Mouse (Mus musculus) telencephalon, adult 2 months (tissue): ENCODE data around the gene Itgb1.

Experiments used
- DNase-seq: peaks from one replicate; pipeline ENCODE4 v3.0.0-alpha.2; 2011; ENCODE audit warnings: low read depth, low spot score

The Itgb1 gene

DNA sequence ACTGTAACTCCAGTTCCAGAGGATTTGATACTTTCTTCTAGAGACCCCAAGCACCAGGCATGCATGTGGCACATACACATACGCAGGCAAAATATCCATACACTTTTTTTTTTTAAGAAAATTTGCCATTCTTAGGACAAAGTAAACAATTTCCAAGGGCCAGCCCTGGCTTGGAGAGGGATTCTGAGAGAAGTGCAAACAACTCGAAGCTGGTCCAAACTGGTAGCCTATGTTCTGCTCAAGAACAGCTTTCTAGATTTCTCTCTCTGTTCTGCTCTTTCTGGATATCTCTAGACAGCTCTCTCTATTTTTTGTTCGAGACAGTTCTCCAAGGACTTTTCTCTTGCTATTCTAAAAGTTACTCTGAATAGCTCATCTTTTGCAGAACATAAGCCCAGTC, 3.5 kb upstream of the Itgb1 start:
- DNase-seq: no peak

DNA sequence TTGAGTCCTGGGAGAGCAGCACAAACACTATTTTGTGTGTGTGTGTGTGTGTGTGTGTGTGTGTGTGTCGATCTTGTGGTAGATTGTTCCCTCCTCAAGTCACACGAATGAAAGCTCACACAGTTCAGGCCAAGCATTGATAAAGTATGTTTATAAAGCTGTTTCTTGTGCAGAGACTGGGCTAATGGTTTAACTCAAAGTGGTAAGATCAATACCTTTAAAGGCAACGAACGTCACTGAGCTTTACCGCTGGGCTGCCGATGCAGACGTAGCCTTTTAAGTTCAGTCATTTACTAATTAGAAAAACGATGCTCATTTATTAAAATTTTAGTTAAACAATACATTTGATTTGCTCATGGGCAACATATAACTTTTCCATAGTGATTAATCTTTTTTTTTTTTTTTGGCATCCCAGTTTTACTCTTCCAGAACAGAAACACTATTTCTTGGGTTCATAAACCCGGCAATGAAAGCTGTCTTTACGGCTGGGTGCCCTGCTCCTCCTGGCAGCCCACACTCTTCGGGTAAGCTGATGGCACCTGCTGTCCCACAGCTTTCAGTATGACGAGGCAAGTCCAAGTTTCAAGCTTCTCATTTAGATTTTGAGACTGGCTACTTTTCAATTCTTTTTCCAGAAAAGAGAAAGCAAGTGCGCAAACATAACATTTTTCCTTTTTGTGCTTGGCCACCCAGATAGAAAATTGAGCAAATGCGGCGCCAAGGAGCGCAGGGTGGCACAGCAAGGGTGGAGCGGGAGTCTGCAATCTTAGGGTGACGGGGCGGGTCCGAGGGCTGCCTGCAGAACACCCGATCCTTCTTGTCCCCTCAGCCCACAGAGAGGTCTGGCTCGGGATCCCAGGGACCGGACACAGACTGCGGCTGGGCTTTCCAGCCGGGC, 596 bp upstream of the Itgb1 start:
- peak; percentile 36 for DNase-seq

DNA sequence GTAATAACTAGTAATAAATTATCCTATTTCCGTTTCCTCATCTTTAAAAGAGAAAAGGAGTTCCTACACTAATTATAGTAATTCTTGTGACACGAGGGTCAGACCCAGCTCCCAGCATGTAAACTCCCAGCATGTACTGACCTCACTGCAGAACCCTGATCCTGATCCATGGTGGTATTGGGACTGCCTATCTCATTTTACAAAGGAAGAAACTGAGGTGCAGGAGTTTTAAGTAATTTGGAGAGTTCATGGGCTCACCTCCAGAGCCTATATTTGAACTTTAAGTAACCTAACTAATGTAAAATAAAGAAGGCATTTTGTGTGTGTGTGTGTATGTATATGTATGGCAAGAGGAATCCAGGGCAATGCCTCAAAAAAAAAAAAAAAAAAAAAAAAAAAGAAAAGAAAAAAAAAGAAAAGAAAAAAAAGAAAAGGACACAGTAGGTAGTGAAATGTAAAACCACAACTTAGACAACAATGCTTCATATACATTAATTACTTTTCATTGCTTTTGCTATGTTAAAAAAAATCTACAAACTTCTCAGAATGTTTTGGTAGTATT, 1.1 kb downstream of the Itgb1 start:
- no peak for DNase-seq

DNA sequence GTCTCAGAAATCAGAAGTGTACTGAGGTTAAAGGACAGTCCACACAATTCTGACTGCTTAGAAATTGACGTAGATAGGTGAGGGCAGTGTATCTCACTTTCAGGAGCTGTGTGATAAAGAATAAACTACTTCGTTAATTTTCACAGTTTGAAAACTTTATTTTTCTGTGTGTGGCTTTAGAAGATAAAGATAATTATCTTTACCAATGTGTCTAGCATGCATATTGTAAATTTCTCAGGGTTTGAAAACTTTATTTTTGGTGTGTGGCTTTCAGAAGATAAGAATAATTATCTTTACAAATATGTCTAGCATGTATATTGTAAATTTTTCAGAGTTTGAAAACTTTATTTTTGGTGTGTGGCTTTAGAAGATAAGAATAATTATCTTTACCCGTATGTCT, 3.2 kb downstream of the Itgb1 start:
- DNase-seq: no peak

DNA sequence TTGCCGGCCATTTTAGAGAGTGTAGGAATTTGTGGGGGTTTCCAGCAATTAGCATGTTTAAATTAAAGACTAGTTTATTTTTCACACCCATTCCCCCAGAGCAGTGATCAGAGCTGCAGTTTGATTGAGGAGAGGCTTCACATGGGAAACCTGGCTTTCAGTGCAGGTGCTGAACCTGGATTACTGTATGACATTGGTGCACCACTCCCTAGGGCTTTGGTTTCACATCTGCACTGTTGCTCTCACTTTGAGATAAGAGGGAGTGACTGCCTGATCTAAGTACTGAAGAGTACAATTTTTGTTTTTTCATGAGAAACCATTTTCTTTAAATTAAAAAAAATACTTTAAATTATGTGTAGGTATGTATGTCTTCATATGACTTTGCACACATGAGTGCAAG, 4.6 kb downstream of the Itgb1 start:
- no peak for DNase-seq

DNA sequence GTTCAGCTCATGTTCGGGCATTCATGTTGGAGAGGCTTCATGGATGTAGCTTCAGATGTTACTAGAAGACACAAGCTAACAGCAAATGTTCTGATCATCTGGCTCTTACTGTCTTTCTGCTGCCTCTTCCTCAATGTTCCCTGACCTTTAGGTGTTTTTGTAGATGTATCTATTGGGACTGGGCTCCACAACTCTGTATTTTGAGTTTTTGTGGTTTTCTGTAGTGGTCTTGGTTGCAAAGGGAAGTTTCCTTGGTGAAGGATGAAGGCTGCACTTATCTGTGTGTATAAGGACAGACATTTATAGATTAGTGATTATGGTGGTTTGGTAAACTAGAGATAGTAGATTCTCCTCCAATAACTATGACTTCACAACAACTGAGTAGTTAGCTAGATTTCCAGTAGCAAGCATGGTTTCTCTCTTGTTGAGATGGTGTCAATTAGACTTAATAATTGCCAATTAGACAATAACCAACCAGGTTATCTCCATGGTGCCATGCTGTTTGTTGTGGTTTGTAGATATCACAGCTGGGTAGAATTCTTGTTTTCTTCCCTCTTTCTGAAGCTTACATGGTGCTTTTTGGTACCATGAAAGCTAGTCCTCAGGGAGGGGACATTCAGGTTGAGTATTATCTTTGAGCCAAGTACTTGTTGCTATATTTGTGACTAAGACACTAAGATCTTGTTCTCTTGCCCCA, 11.4 kb downstream of the Itgb1 start:
- no peak for DNase-seq

DNA sequence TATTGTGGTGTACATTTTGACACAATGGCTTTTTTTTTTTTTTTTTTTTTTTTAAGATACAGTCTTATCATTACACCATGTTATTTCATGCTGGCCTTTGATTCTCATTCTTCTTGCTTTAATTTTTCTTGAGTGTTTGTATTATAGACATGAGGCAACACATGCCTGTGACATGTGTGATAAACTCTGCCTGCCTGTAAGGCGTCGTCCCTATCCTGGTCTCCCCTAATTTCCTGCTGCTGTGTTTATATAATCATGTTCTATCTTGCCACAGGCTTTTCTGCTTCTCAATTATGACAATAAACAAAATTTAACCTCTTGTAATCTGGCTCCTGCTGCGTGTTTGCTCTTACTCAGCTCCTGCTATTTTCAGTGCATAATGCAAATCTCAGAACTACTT, 12.5 kb downstream of the Itgb1 start:
- no peak for DNase-seq

DNA sequence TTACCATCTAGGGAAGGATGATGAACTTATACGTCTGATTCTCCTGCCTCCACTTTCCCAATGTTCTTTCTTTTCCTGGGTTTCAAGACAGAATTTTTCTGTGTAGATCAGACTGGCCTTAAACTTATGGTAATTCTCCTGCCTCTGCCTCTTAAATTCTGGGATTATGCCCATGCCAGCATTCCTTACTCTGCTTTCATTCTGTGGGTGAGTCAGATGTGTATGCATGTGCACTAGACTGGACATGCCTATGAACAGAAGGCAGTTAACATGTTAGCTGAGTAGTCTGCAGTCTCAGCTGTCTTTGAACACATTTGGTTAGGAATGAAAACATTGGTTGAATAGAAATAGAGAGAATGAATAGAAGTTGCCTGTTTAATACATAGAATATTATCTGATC, 18.9 kb downstream of the Itgb1 start:
- DNase-seq: no peak

DNA sequence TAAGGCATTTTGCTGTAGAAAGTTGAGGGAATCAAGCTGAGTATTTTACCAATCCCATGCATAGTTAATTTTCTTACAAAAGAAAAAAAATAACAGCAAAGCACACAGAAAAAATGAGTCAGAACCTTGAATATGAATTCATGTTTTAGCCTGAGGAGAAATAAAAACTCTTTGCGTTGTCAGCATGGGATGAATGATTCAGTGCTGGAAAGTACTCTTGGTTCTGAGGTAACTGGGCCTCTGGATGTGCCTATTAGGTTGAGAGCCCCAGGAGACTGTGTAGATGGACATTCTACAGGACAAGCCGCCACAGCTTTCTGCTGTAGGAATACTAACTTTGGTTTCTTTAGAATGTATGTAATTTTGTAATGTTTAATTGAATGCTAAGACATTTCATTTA, 19.4 kb downstream of the Itgb1 start:
- no peak for DNase-seq

DNA sequence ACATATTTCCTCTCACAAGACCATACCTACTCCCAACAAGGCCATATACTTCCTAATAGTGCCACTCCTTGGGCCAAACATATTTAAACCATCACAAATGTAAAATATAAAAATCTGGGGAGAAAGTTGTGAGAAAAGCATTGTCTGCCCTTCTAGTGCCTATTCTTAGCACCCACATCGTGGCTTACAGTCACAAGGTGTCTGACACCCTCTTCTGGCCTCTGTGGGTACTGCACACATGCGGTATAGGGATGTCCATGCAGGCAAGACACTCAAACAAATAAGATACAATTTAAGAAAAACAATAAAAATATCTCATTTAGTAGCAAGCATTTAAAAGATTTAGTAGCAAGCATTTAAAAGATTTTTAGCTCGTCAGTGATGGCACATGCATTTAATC, 23.8 kb downstream of the Itgb1 start:
- no peak for DNase-seq

DNA sequence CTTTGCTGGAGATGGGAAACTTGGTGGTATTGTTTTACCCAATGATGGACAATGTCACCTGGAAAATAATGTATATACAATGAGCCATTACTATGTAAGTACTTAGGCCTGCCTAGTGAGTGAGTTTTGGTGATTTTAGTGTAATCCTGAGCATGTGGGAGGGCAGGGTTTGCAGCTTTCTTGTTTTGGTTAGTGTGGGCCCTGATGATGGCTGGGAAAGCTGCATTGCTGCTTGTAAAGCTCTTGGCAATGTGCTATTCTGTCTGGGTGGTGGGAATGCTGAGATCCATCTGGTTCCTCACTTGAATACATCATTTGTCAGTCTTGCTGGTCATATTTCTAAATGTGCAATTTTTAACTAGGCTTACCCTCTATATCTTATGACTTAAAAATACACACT, 30.7 kb downstream of the Itgb1 start:
- peak; percentile 73 for DNase-seq

DNA sequence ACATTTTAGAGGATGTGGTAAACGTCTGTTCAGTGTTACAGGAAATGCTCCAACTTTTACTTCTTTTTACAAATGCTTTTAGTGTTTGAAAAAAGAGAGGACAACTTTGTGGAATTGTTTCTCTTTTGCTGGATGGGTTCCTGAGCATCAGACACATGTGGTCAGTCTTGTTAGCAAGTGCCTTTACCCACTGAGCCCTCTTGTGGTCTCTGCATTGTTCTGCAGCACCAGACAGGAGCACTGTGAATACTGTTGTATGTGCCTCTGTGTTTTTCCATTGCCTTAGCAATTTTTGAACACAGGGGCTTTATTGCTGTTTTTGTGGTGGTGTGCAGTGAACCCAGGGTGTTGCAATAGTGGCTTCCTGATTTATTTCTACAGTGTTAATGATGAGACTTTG, 39.4 kb downstream of the Itgb1 start:
- DNase-seq: no peak

DNA sequence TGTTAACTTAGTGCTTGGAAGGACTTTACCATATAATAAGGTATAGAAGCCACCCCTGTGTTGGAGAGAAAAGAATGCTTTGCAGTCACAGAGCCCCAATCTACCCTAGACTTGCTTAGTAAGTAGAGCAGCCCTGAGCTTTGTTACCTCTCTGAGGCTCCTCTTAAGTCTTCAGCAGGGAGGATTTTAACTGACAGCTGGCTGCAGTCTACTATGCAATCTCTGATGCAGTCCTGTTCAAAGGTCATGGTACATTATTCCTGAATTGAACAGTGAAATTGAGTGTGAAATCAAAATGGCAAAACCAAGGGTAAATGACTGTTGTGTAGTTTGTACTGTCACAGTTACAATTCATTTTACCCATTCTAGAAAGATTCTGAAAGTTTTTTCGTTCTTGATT, 41.8 kb downstream of the Itgb1 start:
- DNase-seq: no peak

DNA sequence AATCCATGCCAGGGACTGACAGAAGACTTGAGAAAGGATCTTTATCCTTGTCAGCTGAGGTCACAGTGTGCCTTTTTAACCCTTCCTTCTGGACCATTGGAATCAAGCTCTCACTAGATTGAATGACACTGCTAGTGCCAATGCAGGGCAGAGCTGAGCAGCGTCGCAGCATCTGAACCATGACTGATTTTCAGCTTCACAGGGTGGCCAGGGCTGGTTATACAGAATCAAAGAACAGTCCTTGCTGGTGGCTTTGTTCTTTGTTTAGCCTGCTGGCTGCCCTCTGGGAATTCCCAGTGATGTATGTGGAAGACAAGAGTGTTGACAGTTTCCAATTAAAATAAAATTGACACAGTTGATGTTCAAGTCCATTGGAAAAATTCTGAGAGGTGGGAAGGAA, 46.8 kb downstream of the Itgb1 start:
- no peak for DNase-seq

DNA sequence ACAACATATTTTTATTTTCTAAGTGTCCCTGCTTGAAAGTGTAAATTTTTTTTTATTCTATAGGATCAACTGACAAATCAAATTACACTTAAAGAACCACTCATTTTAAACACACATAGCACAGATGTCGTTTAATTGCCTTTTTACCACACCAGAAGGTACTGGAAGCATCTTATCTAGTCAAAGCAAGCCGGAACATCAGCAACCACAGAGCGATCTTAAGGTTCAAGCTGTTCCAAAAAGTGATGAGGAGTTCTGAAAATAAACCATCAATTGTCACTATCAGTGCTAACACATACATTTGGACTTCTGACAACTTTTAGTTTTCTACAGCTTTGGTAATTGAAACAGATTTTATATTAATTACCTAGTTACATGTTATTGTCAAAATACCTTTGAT, 48.7 kb downstream of the Itgb1 start:
- DNase-seq: no peak

DNA sequence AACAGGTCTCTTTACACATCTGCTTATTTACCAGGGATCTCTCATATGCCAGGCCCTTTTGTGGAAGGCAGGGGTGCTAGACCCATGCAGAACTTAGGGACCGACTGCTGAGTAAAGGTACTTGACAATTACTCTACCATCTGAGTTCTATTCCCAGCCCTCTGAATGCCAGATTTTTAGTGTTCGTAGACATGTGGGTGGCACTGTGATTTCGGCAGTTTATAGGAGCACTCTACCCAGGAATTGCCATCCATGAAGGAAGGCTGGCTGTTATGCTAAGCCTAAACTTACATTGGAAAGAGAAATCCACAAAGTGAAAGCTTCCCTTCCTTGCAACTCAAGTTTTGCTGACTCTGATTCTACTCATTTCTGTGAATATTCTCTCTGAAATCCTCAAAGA, 50.2 kb downstream of the Itgb1 start:
- no peak for DNase-seq
